Mouse (Mus musculus): ENCODE results near the gene Gab2. TPM values are rescaled to one million over a fixed set of nuclear protein-coding genes. Genes with fewer than 3 reads are reported as not detected.

Gene Gab2
- total RNA-seq, 2 experiments from 2014 or later, result 10.6 to 12.7 TPM

- no peak for DNase-seq
Measured at GRCm38 (mm10) chr7:97324342-97324741, 243.0 kb downstream of the Gab2 start.

GRCm38 (mm10) chr7:97325156-97325985, 244.0 kb downstream of the Gab2 start:
- peak; percentile 14 to 32 for DNase-seq

- no peak for DNase-seq
Measured at GRCm38 (mm10) chr7:97327376-97327775, 246.0 kb downstream of the Gab2 start.

- no peak for DNase-seq
Measured at GRCm38 (mm10) chr7:97328891-97329588, 247.7 kb downstream of the Gab2 start.

- no peak for DNase-seq
Measured at GRCm38 (mm10) chr7:97329676-97330075, 248.3 kb downstream of the Gab2 start.

- no peak for DNase-seq
Measured at GRCm38 (mm10) chr7:97330931-97331645, 249.7 kb downstream of the Gab2 start.

GRCm38 (mm10) chr7:97331726-97332666, 250.6 kb downstream of the Gab2 start, which contains the start of the genes Usp35 and Kctd21:
Usp35 (minus strand) TSS chr7:97332020.
Kctd21 (plus strand) TSS chr7:97332327.
- peak; percentile 94 to 95 for DNase-seq

- no peak for DNase-seq
Measured at GRCm38 (mm10) chr7:97332667-97333041, 251.3 kb downstream of the Gab2 start.

- DNase-seq, result no peak
Measured at GRCm38 (mm10) chr7:97333113-97333898, 251.9 kb downstream of the Gab2 start.

- DNase-seq, result no peak
Measured at GRCm38 (mm10) chr7:97334406-97334805, 253.0 kb downstream of the Gab2 start.

GRCm38 (mm10) chr7:97336678-97337077, 255.3 kb downstream of the Gab2 start:
- DNase-seq, result no peak

GRCm38 (mm10) chr7:97338593-97338992, 257.2 kb downstream of the Gab2 start:
- no peak for DNase-seq

GRCm38 (mm10) chr7:97339623-97340022, 258.2 kb downstream of the Gab2 start:
- no peak for DNase-seq

- DNase-seq, result no peak
Measured at GRCm38 (mm10) chr7:97340907-97341849, 259.8 kb downstream of the Gab2 start.

GRCm38 (mm10) chr7:97342961-97343360, 261.6 kb downstream of the Gab2 start:
- no peak for DNase-seq

- DNase-seq, result no peak
Measured at GRCm38 (mm10) chr7:97344655-97345054, 263.3 kb downstream of the Gab2 start.

- DNase-seq, result peak; percentile 75
Measured at GRCm38 (mm10) chr7:97345229-97345871, 264.0 kb downstream of the Gab2 start.

- no peak for DNase-seq
Measured at GRCm38 (mm10) chr7:97346111-97346821, 264.9 kb downstream of the Gab2 start.

GRCm38 (mm10) chr7:97346822-97347166, 265.4 kb downstream of the Gab2 start:
- DNase-seq, result no peak
